In genomic region chr11:86920111-86921080, GRCm38 (mm10) we compare ENCODE assay signal across 9 mouse cellular contexts.
DNase-seq lines count a peak whose midpoint lies in the region; ATAC-seq and TF ChIP-seq lines count a peak whose summit lies in the region.
"Had no signal": no experiment of that assay in that cellular context is flagged by ENCODE, and none has a peak within 500 bp of the region (broad histone marks: within the 10 kb centered on the region; RNA-seq: fewer than 3 reads in every experiment).

No protein-coding gene starts in this region.

- WGBS in embryonic facial prominence, embryonic 12.5 days, result 61% methylated on average over 20 of the region's 20 CpGs
- 61% methylated on average over 20 of the region's 20 CpGs for WGBS in limb, embryonic 13.5 days

- no peaks in the 10 kb centered on the region for H3K9me3 ChIP-seq in G1E (replicated peaks)
- no peaks in the 10 kb centered on the region for H3K9me3 ChIP-seq in embryonic facial prominence, embryonic 12.5 days
- H3K9me3 ChIP-seq in limb, embryonic 13.5 days, result no peaks in the 10 kb centered on the region
- H3K9me3 ChIP-seq: embryonic facial prominence, embryonic 15.5 days had no signal

- H3ac ChIP-seq in myocyte (ENCODE audit: control insufficient read depth, insufficient read length), result no peak overlapping the region

- no peak overlapping the region for H3K9ac ChIP-seq in embryonic facial prominence, embryonic 12.5 days
- H3K9ac ChIP-seq in limb, embryonic 13.5 days, result peak overlapping the region; percentile 26; the same call in 1 of the 2 replicates
- H3K9ac ChIP-seq: embryonic facial prominence, embryonic 15.5 days had no signal

- H3K36me3 ChIP-seq in G1E (replicated peaks) (no peaks in the 10 kb centered on the region), myocyte (ENCODE audit: control insufficient read depth, insufficient read depth) (no peaks in the 10 kb centered on the region)
- H3K36me3 ChIP-seq in embryonic facial prominence, embryonic 12.5 days, result no peaks in the 10 kb centered on the region
- no peaks in the 10 kb centered on the region for H3K36me3 ChIP-seq in limb, embryonic 13.5 days
- H3K36me3 ChIP-seq: embryonic facial prominence, embryonic 15.5 days had no signal

- TF ChIP-seq POLR2A in myocyte (IDR thresholded peaks at IDR 0.05; ENCODE audit: insufficient read length, low read depth), result no peak

- no peaks in the 10 kb centered on the region for H3K79me2 ChIP-seq in myocyte (ENCODE audit: control insufficient read depth, insufficient read depth)

- H3K4me1 ChIP-seq in G1E (ENCODE audit: insufficient read depth, low read depth, low read length), result peaks cover 15% of the 10 kb centered on the region
- 0 out of 2 replicates have a peak, but pooled peaks cover 9% of the 10 kb centered on the region for H3K4me1 ChIP-seq in embryonic facial prominence, embryonic 12.5 days
- peaks cover 10% of the 10 kb centered on the region; the same call in 1 of the 2 replicates for H3K4me1 ChIP-seq in limb, embryonic 13.5 days

- H3K27ac ChIP-seq in embryonic facial prominence, embryonic 12.5 days, result 0 out of 2 replicates have a peak overlapping the region, but pooled peaks have one; percentile 9
- H3K27ac ChIP-seq in limb, embryonic 13.5 days, result no peak overlapping the region; the same call in 1 of the 2 replicates
- H3K27ac ChIP-seq: embryonic facial prominence, embryonic 15.5 days had no signal

- intact Hi-C loops in heart, postnatal 10 days (cut with DNase I), result loop anchor here (1.0 to 2.0 kb wide), 2 partner anchors 38 to 75 kb away; no protein-coding TSS in a partner anchor

- H3K4me2 ChIP-seq in embryonic facial prominence, embryonic 12.5 days (replicated peaks), result no peak overlapping the region
- no peak overlapping the region for H3K4me2 ChIP-seq in limb, embryonic 13.5 days (replicated peaks)
- H3K4me2 ChIP-seq in myocyte (ENCODE audit: low read depth), result peak overlapping the region; percentile 68
- H3K4me2 ChIP-seq: embryonic facial prominence, embryonic 15.5 days had no signal

- TF ChIP-seq CTCF in G1E (IDR thresholded peaks at IDR 0.05; ENCODE audit: low read depth, low read length), result no peak

- no peak; the same call in 1 of the 2 replicates for ATAC-seq in G1E (ENCODE audit: extremely low read depth, insufficient number of reproducible peaks, low FRiP score, poor library complexity, severe bottlenecking)
- ATAC-seq in embryonic facial prominence, embryonic 12.5 days (ENCODE audit: insufficient number of reproducible peaks, insufficient read depth, low FRiP score, low TSS enrichment), result no peak
- no peak for ATAC-seq in limb, embryonic 13.5 days (ENCODE audit: low FRiP score, low read depth)

- peak; percentile 16 for DNase-seq in G1E (ENCODE audit: low spot score)
- DNase-seq in adrenal gland, adult 2 months, result peak; percentile 90
- peak; percentile 81 to 86 for DNase-seq in heart, postnatal 10 days
- no peak for DNase-seq in thymus, postnatal 0 days (ENCODE audit: low spot score)
- DNase-seq in urinary bladder, postnatal 10 days (ENCODE audit: low spot score), result no peak

- H3K27me3 ChIP-seq in G1E (ENCODE audit: insufficient read depth, low read length) (peaks cover 23% of the 10 kb centered on the region), myocyte (ENCODE audit: control insufficient read depth, insufficient read depth, insufficient read length) (no peaks in the 10 kb centered on the region)
- H3K27me3 ChIP-seq in embryonic facial prominence, embryonic 12.5 days, result no peaks in the 10 kb centered on the region; the same call in 1 of the 2 replicates
- no peaks in the 10 kb centered on the region for H3K27me3 ChIP-seq in limb, embryonic 13.5 days
- H3K27me3 ChIP-seq: embryonic facial prominence, embryonic 15.5 days had no signal

- no peak overlapping the region for H3K4me3 ChIP-seq in G1E (ENCODE audit: low read depth, low read length)
- no peak overlapping the region for H3K4me3 ChIP-seq in embryonic facial prominence, embryonic 12.5 days
- H3K4me3 ChIP-seq in limb, embryonic 13.5 days, result no peak overlapping the region
- no peak overlapping the region for H3K4me3 ChIP-seq in myocyte
- H3K4me3 ChIP-seq: embryonic facial prominence, embryonic 15.5 days had no signal

TF ChIP-seq in myocyte, 11 proteins besides CTCF, POLR2A, EP300 and RAD21:
- TF ChIP-seq SRF (IDR thresholded peaks at IDR 0.05; ENCODE audit: control insufficient read depth, insufficient read length, low read depth) (no peak), MYOD1 (IDR thresholded peaks at IDR 0.05; ENCODE audit: control insufficient read depth in 1 of 3, insufficient read length in 2 of 3, low read depth in 2 of 3) (peak in 2 of 3 experiments; percentile 18 to 41), MAX (IDR thresholded peaks at IDR 0.05; ENCODE audit: low read depth) (no peak), REST (IDR thresholded peaks at IDR 0.05; ENCODE audit: insufficient read depth, insufficient read length) (no peak), TCF3 (IDR thresholded peaks at IDR 0.05; ENCODE audit: insufficient read length, low read depth) (no peak), CEBPB (IDR thresholded peaks at IDR 0.05; ENCODE audit: insufficient read depth, poor library complexity, severe bottlenecking) (no peak), POLR2AphosphoS2 (IDR thresholded peaks at IDR 0.05; ENCODE audit: insufficient read length, low read depth) (no peak), E2F4 (IDR thresholded peaks at IDR 0.05; ENCODE audit: insufficient read depth) (no peak), USF1 (IDR thresholded peaks at IDR 0.05; ENCODE audit: low read depth) (no peak), TCF12 (IDR thresholded peaks at IDR 0.05; ENCODE audit: insufficient read depth, poor library complexity, severe bottlenecking) (no peak), MYOG (IDR thresholded peaks at IDR 0.05; ENCODE audit: control insufficient read depth in 1 of 3, insufficient read depth in 1 of 3, insufficient read length in 2 of 3, low read depth in 2 of 3) (peak in 1 of 3 experiments; percentile 47)

Comparison
In these comparisons a context has a peak if more than half of its experiments do, and no peak if none do; other contexts are left out.
1. DNase-seq: peak in G1E (single experiment), adrenal gland, adult 2 months (single experiment) and heart, postnatal 10 days (2 of 2); none in thymus, postnatal 0 days (single experiment) and urinary bladder, postnatal 10 days (single experiment).